Mouse (Mus musculus) kidney, adult 2 months (tissue): ENCODE measurements around the gene Gm37240.

Source experiments
- CTCF ChIP-seq: fragments of 200-500 bp; conservative IDR thresholded peaks from 2 replicates; pipeline ENCODE4 v1.5.1; 2011; ENCODE audit warnings: low read depth, mild to moderate bottlenecking, control low read depth, low read length, moderate library complexity, mixed read lengths; ENCODE audit not compliant: insufficient read depth, insufficient read length
- POLR2A ChIP-seq: fragments of 200-500 bp; IDR thresholded peaks from one replicate; pipeline ENCODE4 v1.6.1; 2011; ENCODE audit warnings: low read depth, low read length, control low read depth

DNA sequence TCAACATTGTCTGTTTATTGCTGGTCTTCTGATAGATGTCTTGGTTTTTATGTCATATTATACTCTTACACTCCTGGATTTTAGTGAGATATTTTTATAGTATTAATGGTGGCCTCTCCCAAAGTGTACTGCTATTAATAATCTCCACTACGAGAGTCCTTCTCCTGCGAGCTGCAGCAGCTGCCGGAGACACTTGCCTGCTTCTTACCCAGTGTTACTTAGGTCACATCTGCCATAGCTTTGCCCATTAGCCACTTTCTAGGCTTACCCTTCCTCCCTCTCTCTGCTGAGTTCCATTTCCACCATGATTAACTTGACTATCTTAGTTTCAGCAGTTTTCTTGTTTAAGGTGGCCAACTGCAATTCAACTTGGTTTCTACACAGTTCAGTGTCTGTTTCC is 956.6 kb downstream of the Gm37240 start:
- TF ChIP-seq CTCF (no peak), POLR2A (no peak)
